8 mouse cellular contexts compared by ENCODE assay signal in genomic region chr1:40324955-40325702, GRCm38 (mm10). TPM values are rescaled to one million over a fixed set of nuclear protein-coding genes. Genes with fewer than 3 reads are reported as not detected.
DNase-seq lines count a peak whose midpoint lies in the region; ATAC-seq and TF ChIP-seq lines count a peak whose summit lies in the region.

No protein-coding gene starts in this region.

- no peaks in the 10 kb centered on the region for H3K79me2 ChIP-seq in liver, adult 2 months (ENCODE audit: control insufficient read depth, insufficient read depth, low read length)

- H3K27ac ChIP-seq in heart, embryonic 10.5 days, result 0 out of 2 replicates have a peak overlapping the region, but pooled peaks have one; percentile 36
- no peak overlapping the region for H3K27ac ChIP-seq in heart, embryonic 12.5 days (ENCODE audit: poor library complexity, severe bottlenecking)
- H3K27ac ChIP-seq in liver, adult 2 months (replicated peaks; ENCODE audit: insufficient read depth, low read depth, low read length), result no peak overlapping the region
- no peak overlapping the region for H3K27ac ChIP-seq in neural tube, embryonic 14.5 days (ENCODE audit: low read depth, low read length)

- no peak for ATAC-seq in heart, embryonic 12.5 days (ENCODE audit: insufficient number of reproducible peaks, low FRiP score)
- ATAC-seq in neural tube, embryonic 14.5 days (ENCODE audit: low read depth), result no peak

- TF ChIP-seq POLR2A in liver, adult 2 months (IDR thresholded peaks at IDR 0.05; ENCODE audit: extremely low read depth, insufficient read depth, low read length), result no peak

- DNase-seq in heart, embryonic 10.5 days (ENCODE audit: low spot score), result no peak
- DNase-seq in heart, adult 9 months (ENCODE audit: low spot score in 2 of 2), result no peak
- peak; percentile 66 for DNase-seq in adipocyte (ENCODE audit: low spot score)
- DNase-seq in liver, adult 2 months (ENCODE audit: extremely low read depth, low read depth, low spot score), result no peak
- DNase-seq in right cerebral cortex, postnatal 10 days (ENCODE audit: low spot score in 2 of 2), result no peak
- no peak for DNase-seq in layer of hippocampus, adult 11-12 months (ENCODE audit: low spot score)

- peak overlapping the region; percentile 49; the same call in 1 of the 2 replicates for H3K9ac ChIP-seq in heart, embryonic 12.5 days
- peak overlapping the region; percentile 2; the same call in 1 of the 2 replicates for H3K9ac ChIP-seq in liver, adult 2 months (ENCODE audit: low read depth, low read length)
- H3K9ac ChIP-seq in neural tube, embryonic 14.5 days (replicated peaks; ENCODE audit: low read depth, low read length), result peak overlapping the region; percentile 32; the same call in 1 of the 2 replicates

- no peaks in the 10 kb centered on the region for H3K36me3 ChIP-seq in heart, embryonic 10.5 days
- H3K36me3 ChIP-seq in heart, embryonic 12.5 days, result no peaks in the 10 kb centered on the region
- H3K36me3 ChIP-seq in liver, adult 2 months (ENCODE audit: control insufficient read depth, insufficient read depth, low read length), result no peaks in the 10 kb centered on the region
- no peaks in the 10 kb centered on the region for H3K36me3 ChIP-seq in neural tube, embryonic 14.5 days (ENCODE audit: control insufficient read depth, insufficient read depth, low read length)

- H3K4me2 ChIP-seq in heart, embryonic 12.5 days, result peak overlapping the region; percentile 73
- peak overlapping the region; percentile 70 for H3K4me2 ChIP-seq in neural tube, embryonic 14.5 days (ENCODE audit: low read depth, low read length)

- H3K9me3 ChIP-seq in heart, embryonic 10.5 days, result no peaks in the 10 kb centered on the region
- H3K9me3 ChIP-seq in heart, embryonic 12.5 days (replicated peaks), result no peaks in the 10 kb centered on the region
- no peaks in the 10 kb centered on the region for H3K9me3 ChIP-seq in neural tube, embryonic 14.5 days (ENCODE audit: control insufficient read depth, low read length)

- peaks cover 37% of the 10 kb centered on the region for H3K27me3 ChIP-seq in heart, embryonic 10.5 days (ENCODE audit: insufficient read depth, poor library complexity, severe bottlenecking)
- peaks cover 15% of the 10 kb centered on the region for H3K27me3 ChIP-seq in heart, embryonic 12.5 days (replicated peaks)
- peaks cover 3% of the 10 kb centered on the region; the same call in 1 of the 2 replicates for H3K27me3 ChIP-seq in liver, adult 2 months (ENCODE audit: control insufficient read depth, insufficient read depth, low read length)
- H3K27me3 ChIP-seq in neural tube, embryonic 14.5 days (ENCODE audit: control insufficient read depth, insufficient read depth, low read length), result peaks cover 17% of the 10 kb centered on the region

- peaks cover 15% of the 10 kb centered on the region for H3K4me1 ChIP-seq in heart, embryonic 10.5 days
- H3K4me1 ChIP-seq in heart, embryonic 12.5 days (replicated peaks), result peaks cover 9% of the 10 kb centered on the region
- H3K4me1 ChIP-seq in liver, adult 2 months (ENCODE audit: control insufficient read depth, insufficient read depth, low read length), result peaks cover 6% of the 10 kb centered on the region; the same call in 1 of the 2 replicates
- 0 out of 2 replicates have a peak, but pooled peaks cover 8% of the 10 kb centered on the region for H3K4me1 ChIP-seq in neural tube, embryonic 14.5 days (ENCODE audit: control insufficient read depth, insufficient read depth, low read length)

- TF ChIP-seq CTCF in liver, adult 2 months (IDR thresholded peaks at IDR 0.05; ENCODE audit: low read depth, low read length), result no peak

- H3K4me3 ChIP-seq in heart, embryonic 10.5 days, result peak overlapping the region; percentile 55
- peak overlapping the region; percentile 40 for H3K4me3 ChIP-seq in heart, embryonic 12.5 days
- H3K4me3 ChIP-seq in liver, adult 2 months (ENCODE audit: insufficient read depth, low read depth, low read length), result peak overlapping the region; percentile 47
- H3K4me3 ChIP-seq in neural tube, embryonic 14.5 days (ENCODE audit: low read depth, low read length), result peak overlapping the region; percentile 35

- 7% methylated on average over 22 of the region's 22 CpGs for WGBS in heart, embryonic 10.5 days
- 7% methylated on average over 22 of the region's 22 CpGs for WGBS in heart, embryonic 12.5 days
- 13% methylated on average over 22 of the region's 22 CpGs for WGBS in liver, adult 2 months
- 13% methylated on average over 22 of the region's 22 CpGs for WGBS in neural tube, embryonic 14.5 days

RNA-seq across cellular contexts. Expression of gene Il1rl2, which starts 0.7 kb away (rescaled TPM):
- 1.8 and 2.3 TPM in 2 replicates for polyA plus RNA-seq in heart, embryonic 10.5 days (2016; fragmentation: Nextera tagmentation; extraction: Ambion mirVana)
- polyA plus RNA-seq in heart, embryonic 12.5 days (2016; fragmentation: Nextera tagmentation; extraction: Ambion mirVana), result 3.6 and 3.7 TPM in 2 replicates
- 0.37 and 0.40 TPM in 2 replicates for total RNA-seq in liver, adult 2 months (2014; rRNA removed)
- 0.05 and 0.06 TPM in 2 replicates for polyA plus RNA-seq in liver, adult 2 months (2012; rRNA removed)
- 0.52 and 1.4 TPM in 2 replicates for polyA plus RNA-seq in neural tube, embryonic 14.5 days (2014; fragmentation: Nextera tagmentation; extraction: Ambion mirVana)
